Comparison of ENCODE assay signal across 18 mouse cellular contexts in the genomic region with DNA sequence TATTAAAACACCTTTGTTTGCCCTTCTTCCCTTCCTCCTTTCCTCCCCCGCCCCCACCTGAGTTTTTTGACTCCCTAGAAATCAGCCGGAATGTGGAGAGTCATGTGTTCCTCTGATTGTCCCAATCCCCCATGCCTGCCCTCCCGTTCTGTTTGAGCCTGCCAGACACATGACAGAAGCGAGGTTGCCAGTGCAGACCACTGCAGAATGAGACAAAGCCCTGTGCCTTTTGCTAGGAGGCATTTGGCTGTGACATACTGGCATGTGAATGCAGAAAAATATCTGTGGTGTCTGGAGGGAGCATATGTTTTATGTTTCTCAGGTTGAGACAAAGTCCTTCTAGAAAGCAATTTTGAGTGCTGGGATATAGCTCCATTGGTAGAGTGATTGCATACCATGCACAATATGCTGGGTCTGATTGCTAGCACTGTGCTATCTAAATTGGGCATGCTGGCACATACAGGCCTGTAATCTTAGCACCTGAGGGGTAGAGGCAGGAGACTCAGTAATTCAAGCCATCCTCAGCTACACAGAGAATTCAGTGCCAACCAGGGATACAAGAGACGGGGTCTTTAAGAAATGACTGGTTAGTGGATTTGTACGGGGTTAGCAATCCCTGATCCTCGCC. TPM values are rescaled to one million over a fixed set of nuclear protein-coding genes. Genes with fewer than 3 reads are reported as not detected.
DNase-seq lines count a peak whose midpoint lies in the region; ATAC-seq and TF ChIP-seq lines count a peak whose summit lies in the region.
"Had no signal": no experiment of that assay in that cellular context is flagged by ENCODE, and none has a peak within 500 bp of the region (broad histone marks: within the 10 kb centered on the region; RNA-seq: fewer than 3 reads in every experiment).

No protein-coding gene starts in this region.

- H3K27me3 ChIP-seq in heart, adult 2 months (ENCODE audit: control insufficient read depth, insufficient read depth, low read length) = no peaks in the 10 kb centered on the region
- no peaks in the 10 kb centered on the region for H3K27me3 ChIP-seq in heart, embryonic 12.5 days (replicated peaks)
- no peaks in the 10 kb centered on the region for H3K27me3 ChIP-seq in limb, embryonic 13.5 days
- H3K27me3 ChIP-seq in limb, embryonic 10.5 days (ENCODE audit: low read depth, poor library complexity, severe bottlenecking) = no peaks in the 10 kb centered on the region
- H3K27me3 ChIP-seq in forebrain, embryonic 16.5 days (replicated peaks; ENCODE audit: control insufficient read depth, insufficient read depth, low read length) = no peaks in the 10 kb centered on the region
- no peaks in the 10 kb centered on the region for H3K27me3 ChIP-seq in stomach, embryonic 14.5 days (ENCODE audit: control insufficient read depth, insufficient read depth, low read length)
- H3K27me3 ChIP-seq in liver, embryonic 12.5 days (replicated peaks) = no peaks in the 10 kb centered on the region; the same call in 1 of the 2 replicates
- H3K27me3 ChIP-seq: Patski had no signal

- H3K4me1 ChIP-seq in heart, adult 2 months (ENCODE audit: control insufficient read depth, insufficient read depth, low read length) = peaks cover 25% of the 10 kb centered on the region
- H3K4me1 ChIP-seq in heart, embryonic 12.5 days (replicated peaks) = peaks cover 36% of the 10 kb centered on the region
- H3K4me1 ChIP-seq in limb, embryonic 13.5 days = no peaks in the 10 kb centered on the region; the same call in 1 of the 2 replicates
- 0 out of 2 replicates have a peak, but pooled peaks cover 3% of the 10 kb centered on the region for H3K4me1 ChIP-seq in limb, embryonic 10.5 days
- peaks cover 21% of the 10 kb centered on the region for H3K4me1 ChIP-seq in forebrain, embryonic 16.5 days (replicated peaks; ENCODE audit: control insufficient read depth, insufficient read depth, low read length)
- peaks cover 11% of the 10 kb centered on the region; the same call in 1 of the 2 replicates for H3K4me1 ChIP-seq in stomach, embryonic 14.5 days (ENCODE audit: control insufficient read depth, insufficient read depth, low read length)
- peaks cover 23% of the 10 kb centered on the region for H3K4me1 ChIP-seq in liver, embryonic 12.5 days

- H3K27ac ChIP-seq in heart, adult 2 months = peak overlapping the region; percentile 71
- no peak overlapping the region for H3K27ac ChIP-seq in heart, embryonic 12.5 days (ENCODE audit: poor library complexity, severe bottlenecking)
- 0 out of 2 replicates have a peak overlapping the region, but pooled peaks have one; percentile 6 for H3K27ac ChIP-seq in limb, embryonic 13.5 days
- H3K27ac ChIP-seq in limb, embryonic 10.5 days = no peak overlapping the region
- peak overlapping the region; percentile 35; the same call in 1 of the 2 replicates for H3K27ac ChIP-seq in forebrain, embryonic 16.5 days (ENCODE audit: low read length)
- peak overlapping the region; percentile 55; the same call in 1 of the 2 replicates for H3K27ac ChIP-seq in stomach, embryonic 14.5 days (ENCODE audit: low read length)
- H3K27ac ChIP-seq in liver, embryonic 12.5 days = no peak overlapping the region
- H3K27ac ChIP-seq: macrophage had no signal

- no peak for ATAC-seq in heart, embryonic 12.5 days (ENCODE audit: insufficient number of reproducible peaks, low FRiP score)
- ATAC-seq in limb, embryonic 13.5 days (ENCODE audit: low FRiP score, low read depth) = no peak
- peak; percentile 71 for ATAC-seq in forebrain, embryonic 16.5 days
- ATAC-seq in stomach, embryonic 14.5 days (ENCODE audit: insufficient number of reproducible peaks, insufficient read depth, low FRiP score, low read depth) = no peak
- ATAC-seq in liver, embryonic 12.5 days = no peak

- peaks cover 3% of the 10 kb centered on the region for H3K36me3 ChIP-seq in heart, adult 2 months (ENCODE audit: control insufficient read depth, insufficient read depth, low read length)
- no peaks in the 10 kb centered on the region for H3K36me3 ChIP-seq in heart, embryonic 12.5 days
- H3K36me3 ChIP-seq in limb, embryonic 13.5 days = no peaks in the 10 kb centered on the region
- H3K36me3 ChIP-seq in limb, embryonic 10.5 days = no peaks in the 10 kb centered on the region
- no peaks in the 10 kb centered on the region for H3K36me3 ChIP-seq in forebrain, embryonic 16.5 days (ENCODE audit: control insufficient read depth, insufficient read depth)
- no peaks in the 10 kb centered on the region for H3K36me3 ChIP-seq in stomach, embryonic 14.5 days (ENCODE audit: control insufficient read depth, insufficient read depth, low read length)
- H3K36me3 ChIP-seq in liver, embryonic 12.5 days = no peaks in the 10 kb centered on the region

- no peak overlapping the region for H3K4me3 ChIP-seq in heart, adult 2 months
- no peak overlapping the region for H3K4me3 ChIP-seq in heart, embryonic 12.5 days
- no peak overlapping the region for H3K4me3 ChIP-seq in limb, embryonic 13.5 days
- H3K4me3 ChIP-seq in limb, embryonic 10.5 days = no peak overlapping the region
- H3K4me3 ChIP-seq in forebrain, embryonic 16.5 days (replicated peaks; ENCODE audit: low read length) = no peak overlapping the region
- no peak overlapping the region for H3K4me3 ChIP-seq in stomach, embryonic 14.5 days (ENCODE audit: low read depth, low read length)
- H3K4me3 ChIP-seq in liver, embryonic 12.5 days = no peak overlapping the region
- H3K4me3 ChIP-seq: erythroblast, embryonic 14.5 days had no signal

- no peak for TF ChIP-seq CTCF in heart, adult 2 months (IDR thresholded peaks at IDR 0.05)

- no peak overlapping the region for H3K9ac ChIP-seq in heart, adult 2 months (ENCODE audit: low read depth, low read length)
- no peak overlapping the region for H3K9ac ChIP-seq in heart, embryonic 12.5 days
- no peak overlapping the region for H3K9ac ChIP-seq in limb, embryonic 13.5 days
- H3K9ac ChIP-seq in forebrain, embryonic 16.5 days (replicated peaks; ENCODE audit: low read depth, low read length) = no peak overlapping the region
- H3K9ac ChIP-seq in stomach, embryonic 14.5 days (replicated peaks; ENCODE audit: low read depth, low read length) = no peak overlapping the region
- no peak overlapping the region for H3K9ac ChIP-seq in liver, embryonic 12.5 days

- DNase-seq in heart, adult 2 months = no peak
- DNase-seq in limb, embryonic 10.5 days (ENCODE audit: low spot score) = no peak
- DNase-seq: cerebellum, postnatal 36 days; gastrocnemius, postnatal 14 days; spleen, adult 18-20 months; thymus, postnatal 25 days had no signal

- no peaks in the 10 kb centered on the region for H3K79me2 ChIP-seq in heart, adult 2 months (replicated peaks; ENCODE audit: control insufficient read depth, insufficient read depth, low read length)

- 55% methylated on average over 7 of the region's 7 CpGs for WGBS in heart, adult 2 months
- WGBS in heart, embryonic 12.5 days = 61% methylated on average over 7 of the region's 7 CpGs
- 52% methylated on average over 7 of the region's 7 CpGs for WGBS in limb, embryonic 13.5 days
- WGBS in limb, embryonic 10.5 days = 69% methylated on average over 7 of the region's 7 CpGs
- WGBS in forebrain, embryonic 16.5 days = 43% methylated on average over 7 of the region's 7 CpGs
- 55% methylated on average over 7 of the region's 7 CpGs for WGBS in stomach, embryonic 14.5 days
- 54% methylated on average over 7 of the region's 7 CpGs for WGBS in liver, embryonic 12.5 days (ENCODE audit: insufficient replicate concordance)

- no peak for TF ChIP-seq EP300 in heart, adult 2 months (IDR thresholded peaks at IDR 0.05; ENCODE audit: insufficient read depth, low read depth, low read length)

- no peak overlapping the region for H3K4me2 ChIP-seq in heart, embryonic 12.5 days
- H3K4me2 ChIP-seq in limb, embryonic 13.5 days (replicated peaks) = no peak overlapping the region
- no peak overlapping the region for H3K4me2 ChIP-seq in forebrain, embryonic 16.5 days (ENCODE audit: low read length)
- H3K4me2 ChIP-seq in stomach, embryonic 14.5 days (replicated peaks; ENCODE audit: low read depth, low read length) = no peak overlapping the region
- H3K4me2 ChIP-seq in liver, embryonic 12.5 days = no peak overlapping the region
- H3K4me2 ChIP-seq: liver, embryonic 11.5 days had no signal

- no peaks in the 10 kb centered on the region for H3K9me3 ChIP-seq in heart, embryonic 12.5 days (replicated peaks)
- no peaks in the 10 kb centered on the region for H3K9me3 ChIP-seq in limb, embryonic 13.5 days
- no peaks in the 10 kb centered on the region for H3K9me3 ChIP-seq in limb, embryonic 10.5 days (replicated peaks)
- H3K9me3 ChIP-seq in forebrain, embryonic 16.5 days (ENCODE audit: control insufficient read depth, low read length) = no peaks in the 10 kb centered on the region
- no peaks in the 10 kb centered on the region for H3K9me3 ChIP-seq in stomach, embryonic 14.5 days (ENCODE audit: control insufficient read depth, low read depth, low read length)
- no peaks in the 10 kb centered on the region for H3K9me3 ChIP-seq in liver, embryonic 12.5 days (replicated peaks)

- intact Hi-C loops in heart, adult 2 months (cut with DNase I) = no loop called here

- TF ChIP-seq POLR2A in heart, adult 2 months (IDR thresholded peaks at IDR 0.05; ENCODE audit: insufficient read depth, low read depth, low read length) = no peak

RNA-seq across cellular contexts. Expression of a gene that starts 43.5 kb away (rescaled TPM):
- total RNA-seq in heart, adult 2 months (2021) = 100 to 1,000 TPM; 299 to 348 TPM
- polyA plus RNA-seq in heart, adult 2 months (2012; rRNA removed) = 23.0 and 42.5 TPM in 2 replicates
- 26.0 and 27.1 TPM in 2 replicates for polyA plus RNA-seq in heart, embryonic 12.5 days (2016; fragmentation: Nextera tagmentation; extraction: Ambion mirVana)
- polyA plus RNA-seq in limb, embryonic 13.5 days (2015; fragmentation: Nextera tagmentation; extraction: Ambion mirVana) = 35.2 and 35.6 TPM in 2 replicates
- 5.3 and 8.9 TPM in 2 replicates for polyA plus RNA-seq in limb, embryonic 10.5 days (2016; fragmentation: Nextera tagmentation; extraction: Ambion mirVana)
- polyA plus RNA-seq in forebrain, embryonic 16.5 days (2015; fragmentation: Nextera tagmentation; extraction: Ambion mirVana) = 2.2 and 3.4 TPM in 2 replicates
- 33.4 and 40.6 TPM in 2 replicates for polyA plus RNA-seq in stomach, embryonic 14.5 days (2014; fragmentation: Nextera tagmentation; extraction: Ambion mirVana)
- polyA plus RNA-seq in liver, embryonic 12.5 days (2016; fragmentation: Nextera tagmentation; extraction: Ambion mirVana) = 1.8 and 2.0 TPM in 2 replicates

RNA-seq across cellular contexts. Expression of a gene that starts 55.1 kb away (rescaled TPM):
- under 1 TPM in 1 of 2 experiments, not detected in 1; 0.73 TPM for total RNA-seq in heart, adult 2 months (2021)
- polyA plus RNA-seq in heart, adult 2 months (2012; rRNA removed) = 0.50 and 2,957 TPM in 2 replicates
- not detected in 2 replicates for polyA plus RNA-seq in heart, embryonic 12.5 days (2016; fragmentation: Nextera tagmentation; extraction: Ambion mirVana)
- not detected in 2 replicates for polyA plus RNA-seq in limb, embryonic 13.5 days (2015; fragmentation: Nextera tagmentation; extraction: Ambion mirVana)
- not detected in 2 replicates for polyA plus RNA-seq in limb, embryonic 10.5 days (2016; fragmentation: Nextera tagmentation; extraction: Ambion mirVana)
- not detected in 2 replicates for polyA plus RNA-seq in forebrain, embryonic 16.5 days (2015; fragmentation: Nextera tagmentation; extraction: Ambion mirVana)
- not detected in 2 replicates for polyA plus RNA-seq in stomach, embryonic 14.5 days (2014; fragmentation: Nextera tagmentation; extraction: Ambion mirVana)
- not detected in 2 replicates for polyA plus RNA-seq in liver, embryonic 12.5 days (2016; fragmentation: Nextera tagmentation; extraction: Ambion mirVana)
- total RNA-seq: adrenal gland, adult 18-20 months; gastrocnemius, postnatal 14 days; left cerebral cortex, adult 18-20 months had no signal
- polyA plus RNA-seq: erythroblast, embryonic 14.5 days; intestine, postnatal 0 days; liver, embryonic 11.5 days; macrophage; Patski had no signal

Comparison
In these comparisons a context has a peak if more than half of its experiments do, and no peak if none do; other contexts are left out.
1. H3K27ac ChIP-seq: peak in heart, adult 2 months (single experiment), limb, embryonic 13.5 days (single experiment), forebrain, embryonic 16.5 days (single experiment) and stomach, embryonic 14.5 days (single experiment); none in heart, embryonic 12.5 days (single experiment), limb, embryonic 10.5 days (single experiment) and liver, embryonic 12.5 days (single experiment).